Mouse (Mus musculus) midbrain, postnatal 0 days (tissue): ENCODE measurements at regions not wholly inside any gene's neighbourhood (a gene's known extent, or its start where the extent isn't known, plus 50 kb on each side); places are given as distances from the start of the nearest gene placed in this dataset.

Experiments
- ATAC-seq: fragments of 200-750 bp; cut with Nextera tagmentation; 2 replicates; pipeline ENCODE4 v1.8.0; 2017; ENCODE audit warnings: moderate number of reproducible peaks, mild to moderate bottlenecking, moderate TSS enrichment, moderate library complexity; ENCODE audit not compliant: low FRiP score
- DNase-seq: peaks from one replicate; pipeline ENCODE4 v3.0.0-alpha.2; 2015; ENCODE audit warnings: low spot score
- H3K27ac ChIP-seq: fragments of 300-500 bp; sonication (generic); 2 replicates; pipeline ENCODE4 v1.5.1; 2014; ENCODE audit warnings: low read depth, mild to moderate bottlenecking, low read length, mixed read lengths
- H3K27me3 ChIP-seq: fragments of 300-500 bp; sonication (generic); 2 replicates; pipeline ENCODE4 v1.6.1; 2014; ENCODE audit warnings: low read length, control low read depth, mixed read lengths; ENCODE audit not compliant: insufficient read depth
- H3K36me3 ChIP-seq: fragments of 300-500 bp; sonication (generic); 2 replicates; pipeline ENCODE4 v1.6.1; 2014; ENCODE audit warnings: low read length, control low read depth, mixed read lengths; ENCODE audit not compliant: insufficient read depth
- H3K4me1 ChIP-seq: fragments of 300-500 bp; sonication (generic); 2 replicates; pipeline ENCODE4 v1.6.1; 2014; ENCODE audit warnings: mild to moderate bottlenecking, control low read depth, antibody characterized with exemption, low read length, mixed read lengths; ENCODE audit not compliant: insufficient read depth
- H3K4me2 ChIP-seq: fragments of 300-500 bp; sonication (generic); 2 replicates; pipeline ENCODE4 v1.6.1; 2014; ENCODE audit warnings: low read depth, mild to moderate bottlenecking, low read length, mixed read lengths; ENCODE audit not compliant: poor library complexity, severe bottlenecking
- H3K4me3 ChIP-seq: fragments of 300-500 bp; sonication (generic); 2 replicates; pipeline ENCODE4 v1.5.1; 2014; ENCODE audit warnings: low read depth, mild to moderate bottlenecking, low read length, moderate library complexity
- H3K9ac ChIP-seq: fragments of 300-500 bp; sonication (generic); replicated peaks from 2 replicates; pipeline ENCODE4 v1.6.1; 2014; ENCODE audit warnings: mild to moderate bottlenecking, low read length, moderate library complexity, mixed read lengths; ENCODE audit not compliant: poor library complexity, severe bottlenecking
- H3K9me3 ChIP-seq: fragments of 300-500 bp; sonication (generic); 2 replicates; pipeline ENCODE4 v1.6.1; 2016; ENCODE audit warnings: low read length, control low read depth
- CTCF ChIP-seq: IDR thresholded peaks from 2 replicates; pipeline ENCODE4 v1.5.1; 2016; ENCODE audit warnings: antibody characterized with exemption, mild to moderate bottlenecking
- WGBS: fragments of 180-500 bp; shearing (Covaris S2); extraction: QIAGEN DNeasy Blood & Tissue Kit; methylation state at CpG from one replicate; pipeline ENCODE4 v1.1.7; 2014; 5-methylcytosine and 5-hydroxymethylcytosine counted together

- no peak overlapping the region for H3K9ac ChIP-seq
- no peak for TF ChIP-seq CTCF
- 67% methylated on average over 1 of the region's 1 CpGs for WGBS
- H3K4me1 ChIP-seq: no peaks in the 10 kb centered on the region
- H3K27me3 ChIP-seq: no peaks in the 10 kb centered on the region
- no peak overlapping the region for H3K4me3 ChIP-seq
- H3K9me3 ChIP-seq: no peaks in the 10 kb centered on the region
- no peak overlapping the region for H3K4me2 ChIP-seq
- DNase-seq (no peak), ATAC-seq (no peak)
- H3K27ac ChIP-seq: no peak overlapping the region
- no peaks in the 10 kb centered on the region for H3K36me3 ChIP-seq
These were observed 274.7 kb downstream of the Tex13c3 start for GRCm38 (mm10) chrX:19206420-19206819.

GRCm38 (mm10) chrX:19202542-19202941, 278.6 kb downstream of the Tex13c3 start:
- no peak overlapping the region for H3K9ac ChIP-seq
- H3K27ac ChIP-seq: no peak overlapping the region
- WGBS: 94% methylated on average over 1 of the region's 1 CpGs
- H3K4me2 ChIP-seq: no peak overlapping the region
- no peak overlapping the region for H3K4me3 ChIP-seq
- ATAC-seq: no peak
- TF ChIP-seq CTCF: no peak
- H3K9me3 ChIP-seq: no peaks in the 10 kb centered on the region
- H3K27me3 ChIP-seq: no peaks in the 10 kb centered on the region
- no peaks in the 10 kb centered on the region for H3K36me3 ChIP-seq
- H3K4me1 ChIP-seq: no peaks in the 10 kb centered on the region
- no peak for DNase-seq

- peak; percentile 42 for TF ChIP-seq CTCF
- H3K9me3 ChIP-seq: no peaks in the 10 kb centered on the region
- no peak overlapping the region for H3K4me2 ChIP-seq
- H3K36me3 ChIP-seq: no peaks in the 10 kb centered on the region
- H3K4me1 ChIP-seq: no peaks in the 10 kb centered on the region
- 86% methylated on average over 1 of the region's 1 CpGs for WGBS
- no peaks in the 10 kb centered on the region for H3K27me3 ChIP-seq
- ATAC-seq (no peak), DNase-seq (no peak)
- no peak overlapping the region for H3K9ac ChIP-seq
- H3K27ac ChIP-seq: no peak overlapping the region
- no peak overlapping the region for H3K4me3 ChIP-seq
These were observed 279.7 kb downstream of the Tex13c3 start for GRCm38 (mm10) chrX:19201383-19201782.

GRCm38 (mm10) chrX:19199531-19199930, 281.6 kb downstream of the Tex13c3 start:
- Histone ChIP-seq H3K27ac (no peak overlapping the region), H3K9ac (no peak overlapping the region), H3K9me3 (no peaks in the 10 kb centered on the region), H3K27me3 (no peaks in the 10 kb centered on the region), H3K4me3 (no peak overlapping the region), H3K36me3 (no peaks in the 10 kb centered on the region), H3K4me2 (no peak overlapping the region), H3K4me1 (no peaks in the 10 kb centered on the region)
- ATAC-seq: no peak
- TF ChIP-seq CTCF: no peak
- WGBS: 87% methylated on average over 3 of the region's 3 CpGs
- no peak for DNase-seq

GRCm38 (mm10) chrX:19168983-19169382, 312.1 kb downstream of the Tex13c3 start:
- WGBS: 81% methylated on average over 2 of the region's 2 CpGs
- H3K36me3 ChIP-seq: no peaks in the 10 kb centered on the region
- H3K4me3 ChIP-seq: no peak overlapping the region
- no peaks in the 10 kb centered on the region for H3K27me3 ChIP-seq
- no peak overlapping the region for H3K27ac ChIP-seq
- H3K4me2 ChIP-seq: no peak overlapping the region
- TF ChIP-seq CTCF: no peak
- DNase-seq (no peak), ATAC-seq (no peak)
- H3K9me3 ChIP-seq: no peaks in the 10 kb centered on the region
- no peaks in the 10 kb centered on the region for H3K4me1 ChIP-seq
- H3K9ac ChIP-seq: no peak overlapping the region

GRCm38 (mm10) chrX:19168546-19168945, 312.6 kb downstream of the Tex13c3 start:
- ATAC-seq: no peak
- no peak for TF ChIP-seq CTCF
- DNase-seq: no peak
- Histone ChIP-seq H3K4me1 (no peaks in the 10 kb centered on the region), H3K27ac (no peak overlapping the region), H3K9me3 (no peaks in the 10 kb centered on the region), H3K9ac (no peak overlapping the region), H3K4me2 (no peak overlapping the region), H3K27me3 (no peaks in the 10 kb centered on the region), H3K4me3 (no peak overlapping the region), H3K36me3 (no peaks in the 10 kb centered on the region)
- WGBS: 80% methylated on average over 5 of the region's 5 CpGs
